Mouse (Mus musculus) heart, adult 2 months (tissue): ENCODE data around the gene Tnfrsf1a.

Experiments used
- CTCF ChIP-seq: fragments of 200-600 bp; IDR thresholded peaks from 2 replicates; pipeline ENCODE4 v1.8.1; 2022; ENCODE audit warnings: antibody characterized with exemption, mild to moderate bottlenecking, moderate library complexity
- EP300 ChIP-seq: fragments of 200-500 bp; IDR thresholded peaks from 2 replicates; pipeline ENCODE4 v1.6.1; 2011; ENCODE audit warnings: low read depth, low read length, control low read depth; ENCODE audit not compliant: insufficient read depth
- POLR2A ChIP-seq: fragments of 200-500 bp; IDR thresholded peaks from 2 replicates; pipeline ENCODE4 v1.6.1; 2011; ENCODE audit warnings: mild to moderate bottlenecking, low read depth, low read length, control low read depth; ENCODE audit not compliant: insufficient read depth

DNA sequence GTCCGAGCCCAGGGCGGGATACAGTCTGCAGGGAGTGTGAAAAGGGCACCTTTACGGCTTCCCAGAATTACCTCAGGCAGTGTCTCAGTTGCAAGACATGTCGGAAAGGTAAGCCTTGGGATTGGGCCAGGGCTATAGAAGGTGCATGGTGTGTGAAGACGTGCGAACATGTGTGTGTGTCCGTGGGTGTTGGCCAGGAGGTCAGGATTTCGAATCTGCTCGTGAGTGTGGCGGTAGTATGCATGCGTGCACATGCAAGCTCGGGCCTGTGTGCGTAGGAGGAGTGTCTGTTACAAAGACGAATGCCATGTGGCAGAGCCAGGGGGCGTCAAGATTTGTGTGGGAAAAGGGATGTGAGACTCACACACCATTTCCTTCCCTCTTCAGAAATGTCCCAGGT is 8.2 kb downstream of the Tnfrsf1a start:
- no peak for TF ChIP-seq EP300
- TF ChIP-seq POLR2A = no peak
- TF ChIP-seq CTCF = no peak
